Mouse (Mus musculus): ENCODE measurements around the gene Teddm2. TPM values are rescaled to one million over a fixed set of nuclear protein-coding genes. Genes with fewer than 3 reads are reported as not detected.

Teddm2 gene
- polyA plus RNA-seq, 1 experiment, result 1,587 TPM

- DNase-seq (ENCODE audit: low read depth), result peak; percentile 9
Measured at GRCm38 (mm10) chr1:153830746-153831145, 69.3 kb downstream of the Teddm2 start.

DNA sequence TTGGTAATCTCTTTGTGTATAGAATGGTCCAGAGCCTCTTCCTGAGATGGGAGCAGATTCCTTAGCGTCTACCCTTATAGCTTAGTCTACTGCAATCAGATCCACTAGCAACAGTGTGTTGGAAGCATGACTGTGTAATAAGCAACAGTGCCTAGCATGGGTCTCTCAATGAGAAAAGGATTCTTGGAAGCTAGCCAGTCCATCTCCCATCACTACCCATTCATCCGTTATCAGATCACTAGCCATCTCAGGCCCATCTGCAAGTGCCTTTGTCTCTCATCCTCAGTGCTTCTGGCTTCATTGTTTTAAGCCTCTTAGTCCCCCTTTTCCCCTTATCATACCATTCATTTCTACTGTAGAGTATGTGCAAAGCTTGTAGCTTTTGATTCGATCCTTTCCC lies 79.8 kb downstream of the Teddm2 start:
- DNase-seq (ENCODE audit: low read depth), result no peak

DNA sequence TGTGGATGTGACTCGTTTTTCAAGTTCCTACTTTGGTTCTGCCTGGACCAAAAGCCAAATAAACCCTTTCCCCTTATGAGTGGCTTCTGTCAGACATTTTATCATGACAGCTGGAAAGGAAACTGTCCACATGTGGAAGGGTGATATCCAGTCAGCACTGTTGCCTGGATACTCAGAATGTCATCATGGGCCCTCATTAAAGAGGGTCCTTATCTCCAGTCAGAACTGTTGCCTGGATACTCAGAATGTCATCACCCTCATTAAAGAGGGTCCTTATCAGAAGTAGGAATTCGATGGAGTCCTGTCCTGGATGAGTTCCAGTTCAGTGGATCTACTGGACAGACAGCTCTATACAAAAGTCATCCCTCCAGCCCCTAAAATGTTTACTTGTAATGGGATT lies 85.8 kb downstream of the Teddm2 start:
- DNase-seq (ENCODE audit: low read depth), result no peak

DNA sequence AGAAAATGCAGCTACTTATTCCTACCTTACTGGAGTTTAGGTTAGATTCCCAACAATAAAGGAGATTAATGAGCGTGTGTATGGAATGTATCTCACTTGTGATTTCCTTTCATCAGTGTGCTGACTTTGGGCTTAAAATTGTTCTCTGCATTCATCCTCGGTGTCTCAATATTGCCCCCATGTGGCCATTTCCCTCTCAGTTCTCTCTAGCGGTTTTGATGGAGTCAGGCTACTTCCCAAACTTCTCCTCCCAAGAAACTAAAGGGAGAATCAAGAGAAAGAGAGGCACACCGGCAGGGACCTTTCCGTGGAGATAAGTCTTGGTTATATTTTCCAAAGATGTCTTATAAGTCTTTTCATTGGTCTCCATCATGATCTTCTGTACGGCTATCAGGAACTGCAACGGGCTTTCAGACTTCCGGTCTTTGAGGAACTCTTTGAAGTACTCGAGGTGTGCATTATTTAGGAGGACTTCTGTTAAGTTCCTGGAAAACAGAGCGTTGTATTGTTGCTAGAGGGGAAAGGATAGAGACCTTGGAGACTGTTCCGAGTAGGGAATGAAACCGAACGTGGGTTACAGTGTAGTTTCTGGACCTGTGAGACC lies 92.5 kb downstream of the Teddm2 start:
- no peak for DNase-seq (ENCODE audit: low read depth)

DNA sequence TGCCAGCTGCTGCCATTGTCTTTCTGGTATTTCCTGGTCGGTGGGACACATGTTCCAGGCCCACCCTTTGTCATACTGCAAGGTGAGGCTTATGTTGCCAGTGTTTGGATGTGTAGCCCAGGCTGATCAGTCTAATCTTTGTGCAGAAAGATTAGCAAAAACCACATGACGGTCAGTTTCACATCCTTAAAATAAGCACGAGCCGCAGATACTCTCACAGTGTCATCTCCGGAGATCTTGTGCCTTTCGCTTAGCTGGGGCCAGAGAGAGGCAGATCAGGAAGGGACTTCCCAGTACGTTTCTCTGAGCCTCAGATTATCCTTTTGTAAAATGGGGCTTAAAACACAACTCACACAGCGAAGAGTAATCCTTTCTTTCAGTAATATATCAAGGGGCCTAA lies 96.5 kb downstream of the Teddm2 start:
- DNase-seq (ENCODE audit: low read depth), result no peak

DNA sequence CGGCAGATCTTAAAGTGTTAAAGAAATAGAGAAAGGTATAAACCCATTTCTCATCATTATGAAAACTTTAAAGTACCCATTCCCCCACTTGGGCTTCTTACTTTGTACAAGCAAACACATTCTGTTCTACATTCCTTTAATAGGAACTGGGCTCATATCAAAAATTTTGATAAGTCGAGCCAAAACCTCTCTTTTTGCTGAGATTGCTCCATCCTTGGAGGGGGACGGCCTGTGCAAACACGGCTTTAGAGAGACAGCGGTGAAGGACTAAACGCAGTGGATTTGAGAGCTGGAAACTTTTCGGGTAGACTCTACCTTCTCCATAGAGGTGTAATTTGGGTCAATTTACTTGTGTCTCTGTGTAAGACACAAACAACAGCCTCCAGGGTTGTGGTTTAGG lies 97.3 kb downstream of the Teddm2 start:
- DNase-seq (ENCODE audit: low read depth), result no peak

Other genes with a start within 250 kb of the Teddm2 start
- 0.01 TPM in 1 of 2 replicates, not detected in the other for gene Rgs8, start 247.2 kb downstream of the Teddm2 start, polyA plus RNA-seq (2012; rRNA removed)
- 1.1 and 1.6 TPM in 2 replicates for gene Rgs16, start 159.9 kb downstream of the Teddm2 start, polyA plus RNA-seq (2012; rRNA removed)
- 8.7 and 10.6 TPM in 2 replicates for gene Rnasel, start 150.8 kb downstream of the Teddm2 start, polyA plus RNA-seq (2012; rRNA removed)
- 0.76 and 1.2 TPM in 2 replicates for gene Rgsl1, start 56.1 kb downstream of the Teddm2 start, polyA plus RNA-seq (2012; rRNA removed)
- gene Teddm1b, start 25.9 kb downstream of the Teddm2 start, polyA plus RNA-seq (2012; rRNA removed), result 251 and 406 TPM in 2 replicates
- 1,422 and 1,881 TPM in 2 replicates for gene Teddm1a, start 8.5 kb downstream of the Teddm2 start, polyA plus RNA-seq (2012; rRNA removed)
- 1,893 and 2,796 TPM in 2 replicates for gene Glul, start 284 bp downstream of the Teddm2 start, polyA plus RNA-seq (2012; rRNA removed)